Mouse (Mus musculus): Measurements from ENCODE around the gene Aanat.
A peak's percentile ranks its signal among the peaks of the same experiment; 100 is the strongest.

The Aanat gene

DNA sequence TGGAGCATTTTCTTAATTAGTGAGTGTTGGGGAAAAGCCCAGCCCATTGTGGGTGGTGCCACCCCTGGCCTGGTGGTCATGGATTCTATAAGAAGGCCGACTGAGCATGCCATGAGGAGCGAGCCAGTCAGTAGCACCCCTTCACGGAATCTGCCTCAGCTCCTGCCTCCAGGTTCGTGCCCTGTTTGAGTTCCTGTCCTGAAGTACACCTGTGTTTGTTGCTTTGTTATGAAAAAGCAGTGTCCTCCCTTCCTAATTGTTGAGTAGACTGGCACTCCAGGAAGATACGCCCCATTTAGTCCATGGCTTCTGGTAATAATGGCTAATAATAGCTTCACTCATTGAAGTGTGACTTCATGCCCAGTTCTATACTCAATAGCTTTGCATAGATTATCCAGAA is at the start of gene Aanat:
Aanat (plus strand) TSS at position 123 of the 400 bp plus-strand sequence.
- DNase-seq (ENCODE audit: low read depth, low spot score), result no peak

GRCm38 (mm10) chr11:116536685-116537084 is 49.5 kb upstream of the Aanat start:
- DNase-seq (ENCODE audit: low read depth, low spot score), result no peak

- no peak for DNase-seq (ENCODE audit: low read depth, low spot score)
These were observed 48.8 kb upstream of the Aanat start for GRCm38 (mm10) chr11:116537388-116537787.

- no peak for DNase-seq (ENCODE audit: low read depth, low spot score)
These were observed 48.0 kb upstream of the Aanat start for GRCm38 (mm10) chr11:116538142-116538735.

GRCm38 (mm10) chr11:116541183-116541582 is 45.0 kb upstream of the Aanat start:
- no peak for DNase-seq (ENCODE audit: low read depth, low spot score)

- peak; percentile 67 for DNase-seq (ENCODE audit: low read depth, low spot score)
These were observed 43.1 kb upstream of the Aanat start for GRCm38 (mm10) chr11:116543110-116543509.

GRCm38 (mm10) chr11:116547296-116548060 is 38.8 kb upstream of the Aanat start:
- DNase-seq (ENCODE audit: low read depth, low spot score), result no peak

- DNase-seq (ENCODE audit: low read depth, low spot score), result no peak
These were observed 37.5 kb upstream of the Aanat start for GRCm38 (mm10) chr11:116548780-116549179.

GRCm38 (mm10) chr11:116549273-116550038 is 36.8 kb upstream of the Aanat start:
- no peak for DNase-seq (ENCODE audit: low read depth, low spot score)

- no peak for DNase-seq (ENCODE audit: low read depth, low spot score)
These were observed 35.5 kb upstream of the Aanat start for GRCm38 (mm10) chr11:116550748-116551147.

GRCm38 (mm10) chr11:116552194-116552593 is 34.0 kb upstream of the Aanat start:
- no peak for DNase-seq (ENCODE audit: low read depth, low spot score)

DNA sequence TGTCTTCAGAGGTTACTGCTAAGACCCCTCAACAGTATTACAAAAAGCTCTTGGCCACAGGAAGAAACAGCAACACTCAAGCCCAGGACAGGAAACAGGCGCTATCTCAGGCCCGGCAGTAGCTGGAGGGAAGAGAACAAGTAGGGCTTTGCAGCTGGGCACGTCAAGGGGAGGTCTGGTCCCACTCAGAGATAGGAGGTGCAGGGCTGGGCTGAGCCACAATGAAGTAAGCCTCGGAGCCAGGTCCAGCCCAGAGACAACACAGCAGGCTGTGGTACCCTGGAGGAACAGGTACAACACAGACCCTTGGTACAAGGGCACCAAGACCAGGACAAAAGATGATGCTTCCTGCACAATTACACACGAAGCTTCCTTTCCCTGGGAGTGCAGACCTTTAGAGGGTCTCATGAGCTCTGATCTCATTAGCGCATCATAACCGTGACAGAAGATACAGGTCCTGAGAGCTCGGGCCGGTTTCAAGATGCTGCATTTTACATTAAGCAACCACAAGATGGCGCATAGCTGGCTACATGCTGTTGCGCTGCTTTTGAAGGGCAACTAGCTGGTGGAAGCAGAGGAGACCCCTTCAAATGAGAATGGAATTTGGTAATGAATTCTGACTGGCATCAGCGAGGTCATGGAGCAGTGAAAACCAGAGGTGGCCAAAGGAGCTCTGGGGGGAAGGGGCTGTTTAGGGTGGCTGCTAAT is 31.9 kb upstream of the Aanat start:
- DNase-seq (ENCODE audit: low read depth, low spot score), result peak; percentile 64

DNA sequence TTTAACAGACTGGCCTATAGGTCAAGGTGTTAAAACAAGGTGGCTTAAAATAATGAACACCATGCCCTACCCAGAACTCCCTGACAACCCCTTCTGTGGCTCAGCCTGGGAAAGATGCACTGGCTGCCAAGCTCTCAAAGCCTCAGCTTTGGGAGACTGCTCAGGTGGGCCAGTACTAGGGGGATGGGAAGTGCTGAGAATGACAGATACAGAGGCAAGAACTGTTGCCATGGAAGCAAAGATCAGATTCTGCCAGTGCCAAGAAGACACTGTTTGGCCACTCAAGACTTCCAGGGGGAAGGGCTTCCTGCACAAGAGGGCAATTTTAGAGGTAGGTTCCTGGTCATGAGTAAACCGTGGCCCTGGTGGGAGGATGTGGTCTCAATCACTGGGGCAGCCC is 30.7 kb upstream of the Aanat start:
- DNase-seq (ENCODE audit: low read depth, low spot score), result no peak

- no peak for DNase-seq (ENCODE audit: low read depth, low spot score)
These were observed 29.9 kb upstream of the Aanat start for GRCm38 (mm10) chr11:116556308-116556707.

GRCm38 (mm10) chr11:116565283-116566041 is 20.8 kb upstream of the Aanat start:
- no peak for DNase-seq (ENCODE audit: low read depth, low spot score)

- no peak for DNase-seq (ENCODE audit: low read depth, low spot score)
These were observed 18.7 kb upstream of the Aanat start for GRCm38 (mm10) chr11:116567531-116567930.

GRCm38 (mm10) chr11:116570821-116571220 is 15.4 kb upstream of the Aanat start:
- DNase-seq (ENCODE audit: low read depth, low spot score), result no peak

DNA sequence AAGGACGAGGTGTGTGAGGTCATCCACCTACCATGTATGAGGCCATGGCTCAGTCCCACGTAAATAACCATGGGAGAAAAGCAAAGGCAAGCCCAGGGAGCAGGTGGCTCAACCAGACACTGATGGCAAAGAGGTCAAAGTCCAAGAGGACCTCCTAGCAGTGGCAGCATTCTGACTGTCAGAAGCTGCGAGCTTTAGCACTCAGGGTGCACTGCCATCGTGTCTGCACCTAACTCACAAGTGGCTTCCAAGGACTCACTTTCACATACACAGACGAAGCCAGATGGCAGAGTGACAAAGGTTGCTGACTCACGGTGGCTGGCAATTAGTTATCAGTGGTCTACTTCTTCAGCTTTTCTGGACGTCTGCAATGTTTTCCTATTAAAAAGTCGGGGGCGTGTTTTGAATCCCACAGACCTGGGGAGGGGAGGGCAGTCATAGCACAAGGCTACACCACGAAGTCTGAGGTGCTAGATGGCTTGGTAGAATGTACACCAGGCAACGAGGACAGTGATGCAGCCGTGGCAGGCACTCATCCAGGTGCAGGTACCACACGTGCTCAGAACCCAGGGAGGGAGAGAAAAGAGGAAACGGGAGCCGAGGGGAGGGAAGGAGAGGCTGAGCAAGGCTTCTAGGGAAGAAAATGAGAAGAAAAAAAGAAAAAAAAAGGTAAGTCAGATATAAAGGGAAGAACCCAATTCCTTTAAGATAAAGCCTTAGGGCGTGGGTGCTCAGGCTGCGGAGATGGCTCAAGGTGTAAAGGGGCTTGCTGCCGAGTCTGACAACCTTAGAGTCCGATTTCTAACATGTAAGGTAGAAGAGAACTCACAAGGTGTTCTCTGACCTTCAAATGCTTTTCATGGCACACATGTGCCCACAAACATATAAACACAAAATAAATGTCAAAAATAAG is 14.2 kb upstream of the Aanat start:
- peak; percentile 58 for DNase-seq (ENCODE audit: low read depth, low spot score)

DNA sequence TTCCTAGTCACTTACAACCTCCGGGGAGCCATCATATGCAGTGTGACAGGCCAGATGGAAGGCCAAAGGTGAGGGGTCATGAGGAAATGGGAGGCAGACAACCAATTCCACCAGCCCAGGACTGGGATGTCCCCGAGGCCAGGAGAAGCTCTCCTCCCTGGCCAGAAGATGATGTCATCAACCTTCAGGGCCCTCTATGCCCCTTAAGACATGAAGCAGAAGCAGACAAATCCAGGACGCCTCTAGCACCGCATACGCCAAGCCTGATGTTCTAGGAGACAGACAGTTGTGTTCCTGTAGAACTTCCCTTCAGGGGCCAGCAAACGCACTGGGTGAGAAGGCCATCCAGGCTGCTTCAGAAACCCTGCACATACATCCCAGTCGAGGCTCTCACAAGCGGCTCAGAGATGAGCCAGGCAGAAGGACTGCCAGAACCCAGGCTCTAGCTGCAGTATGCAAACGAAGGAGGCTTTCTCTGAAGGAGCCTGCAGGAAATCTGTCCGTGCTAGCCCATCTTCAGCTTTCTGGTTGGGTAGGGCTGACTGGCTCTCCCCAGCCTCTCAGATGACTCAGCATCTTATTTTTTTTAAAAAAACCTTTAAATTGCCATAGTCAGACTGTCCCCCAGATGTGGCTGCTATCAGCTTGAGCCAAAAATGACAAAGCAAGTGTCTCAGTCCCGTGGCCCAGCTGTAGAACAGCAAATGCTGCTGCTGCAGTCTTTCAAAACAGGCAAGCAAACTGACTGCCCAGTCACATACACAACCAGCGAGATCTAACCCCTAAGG is 13.3 kb upstream of the Aanat start:
- peak; percentile 62 for DNase-seq (ENCODE audit: low read depth, low spot score)
